Comparison of ENCODE assay signal across 8 mouse cellular contexts in genomic region chr16:21845800-21846671, GRCm38 (mm10). TPM values are rescaled to one million over a fixed set of nuclear protein-coding genes. Genes with fewer than 3 reads are reported as not detected.
DNase-seq lines count a peak whose midpoint lies in the region.

No protein-coding gene starts in this region.

- H3K27ac ChIP-seq in heart, embryonic 10.5 days = peak overlapping the region; percentile 63

- no peaks in the 10 kb centered on the region for H3K4me1 ChIP-seq in heart, embryonic 10.5 days

- 1% methylated on average over 16 of the region's 16 CpGs for WGBS in heart, embryonic 10.5 days

- H3K4me3 ChIP-seq in heart, embryonic 10.5 days = peak overlapping the region; percentile 55

- peak; percentile 72 for DNase-seq in CD4-positive helper T cell, adult 2 months (ENCODE audit: low read depth, low spot score)
- peak; percentile 83 for DNase-seq in adrenal gland, adult 2 months
- DNase-seq in embryo, embryonic 9.5 days (ENCODE audit: extremely low spot score) = peak; percentile 85
- peak; percentile 89 for DNase-seq in heart, embryonic 10.5 days (ENCODE audit: low spot score)
- DNase-seq in kidney, adult 9 months = peak; percentile 66
- DNase-seq in liver = peak; percentile 61
- DNase-seq in neural tube, embryonic 10.5 days (ENCODE audit: extremely low spot score, low spot score) = peak; percentile 72
- DNase-seq in thymus, postnatal 4 days = peak; percentile 51

- no peaks in the 10 kb centered on the region for H3K36me3 ChIP-seq in heart, embryonic 10.5 days

- H3K27me3 ChIP-seq in heart, embryonic 10.5 days (ENCODE audit: insufficient read depth, poor library complexity, severe bottlenecking) = no peaks in the 10 kb centered on the region

- H3K9me3 ChIP-seq in heart, embryonic 10.5 days = no peaks in the 10 kb centered on the region

RNA-seq across cellular contexts. Expression of gene Map3k13, which starts 51.9 kb away (rescaled TPM):
- total RNA-seq in adrenal gland, adult 2 months (2021) = 1 to 10 TPM in 1 of 2 experiments, under 1 TPM in 1; 0.84 to 1.2 TPM
- polyA plus RNA-seq in adrenal gland, adult 2 months (2012; rRNA removed) = 0.40 and 0.41 TPM in 2 replicates
- polyA plus RNA-seq in heart, embryonic 10.5 days (2016; fragmentation: Nextera tagmentation; extraction: Ambion mirVana) = 0.48 and 0.63 TPM in 2 replicates

RNA-seq across cellular contexts. Expression of gene Ehhadh, which starts 58.4 kb away (rescaled TPM):
- 10 to 100 TPM; 30.8 to 80.2 TPM for total RNA-seq in adrenal gland, adult 2 months (2021)
- polyA plus RNA-seq in adrenal gland, adult 2 months (2012; rRNA removed) = 5.3 and 7.6 TPM in 2 replicates
- polyA plus RNA-seq in heart, embryonic 10.5 days (2016; fragmentation: Nextera tagmentation; extraction: Ambion mirVana) = 2.3 and 3.5 TPM in 2 replicates

Comparison
In these comparisons a context has a peak if more than half of its experiments do, and no peak if none do; other contexts are left out.
1. Peak in every context shown above with its lines: DNase-seq, H3K4me3 ChIP-seq and H3K27ac ChIP-seq.